Mouse (Mus musculus) ES-Bruce4 (cell line): ENCODE measurements around the gene Dact2. TPM values are rescaled to one million over a fixed set of nuclear protein-coding genes. Genes with fewer than 3 reads are reported as not detected.

Source experiments
- H3K27ac ChIP-seq: 2 replicates; pipeline ENCODE4 v1.5.1; 2012; ENCODE audit warnings: low read length, inconsistent platforms; ENCODE audit not compliant: insufficient read depth
- H3K27me3 ChIP-seq: 2 replicates; pipeline ENCODE4 v1.6.1; 2012; ENCODE audit warnings: mild to moderate bottlenecking, low read length, inconsistent platforms; ENCODE audit not compliant: control insufficient read depth, poor library complexity, insufficient read depth, severe bottlenecking
- H3K36me3 ChIP-seq: 2 replicates; pipeline ENCODE4 v1.6.1; 2012; ENCODE audit warnings: inconsistent platforms, mild to moderate bottlenecking, low read length, moderate library complexity; ENCODE audit not compliant: control insufficient read depth, poor library complexity, insufficient read depth, severe bottlenecking
- H3K4me1 ChIP-seq: one replicate; pipeline ENCODE4 v1.8.1; 2011; ENCODE audit warnings: low read length; ENCODE audit not compliant: control insufficient read depth, insufficient read depth
- H3K4me3 ChIP-seq: 2 replicates; pipeline ENCODE4 v1.5.1; 2011; ENCODE audit warnings: low read depth, mild to moderate bottlenecking, low read length
- H3K9ac ChIP-seq: 2 replicates; pipeline ENCODE4 v1.6.1; 2012; ENCODE audit warnings: low read depth, mild to moderate bottlenecking, inconsistent platforms; ENCODE audit not compliant: poor library complexity, severe bottlenecking
- H3K9me3 ChIP-seq: replicated peaks from 2 replicates; pipeline ENCODE4 v1.6.1; 2012; ENCODE audit warnings: mild to moderate bottlenecking, low read length, inconsistent platforms; ENCODE audit not compliant: control insufficient read depth, poor library complexity, insufficient read depth, severe bottlenecking
- CTCF ChIP-seq: IDR thresholded peaks from one replicate; pipeline ENCODE4 v1.8.1; 2011; ENCODE audit warnings: low read depth, low read length
- EP300 ChIP-seq: IDR thresholded peaks from 2 replicates; pipeline ENCODE4 v1.6.1; 2011; ENCODE audit warnings: low read depth, low read length; ENCODE audit not compliant: insufficient read depth
- POLR2A ChIP-seq: IDR thresholded peaks from one replicate; pipeline ENCODE4 v1.8.1; 2011; ENCODE audit warnings: low read length; ENCODE audit not compliant: insufficient read depth
- polyA plus RNA-seq: library from polyadenylated mRNA; stranded (reverse); fragments of >200 nt; gene quantifications from 2 replicates; pipeline ENCODE4 v1.2.4, GENCODE M21; 2011; ENCODE audit warnings: low read depth; ENCODE audit not compliant: missing spikeins, insufficient read depth, insufficient read length

Dact2 gene
- polyA plus RNA-seq, 1 experiment: 15.8 TPM

GRCm38 (mm10) chr17:14232629-14233028, 28.5 kb upstream of the Dact2 start:
- H3K4me1 ChIP-seq: no peaks in the 10 kb centered on the region
- H3K9ac ChIP-seq: no peak overlapping the region
- H3K9me3 ChIP-seq: no peaks in the 10 kb centered on the region
- TF ChIP-seq CTCF (peak; percentile 81), EP300 (no peak), POLR2A (no peak)
- H3K27ac ChIP-seq: no peak overlapping the region
- H3K4me3 ChIP-seq: no peak overlapping the region
- H3K36me3 ChIP-seq: no peaks in the 10 kb centered on the region
- no peaks in the 10 kb centered on the region for H3K27me3 ChIP-seq

GRCm38 (mm10) chr17:14230698-14231430, 26.8 kb upstream of the Dact2 start:
- H3K9ac ChIP-seq: no peak overlapping the region
- no peaks in the 10 kb centered on the region for H3K36me3 ChIP-seq
- H3K9me3 ChIP-seq: no peaks in the 10 kb centered on the region
- no peak overlapping the region for H3K27ac ChIP-seq
- no peaks in the 10 kb centered on the region for H3K27me3 ChIP-seq
- no peaks in the 10 kb centered on the region for H3K4me1 ChIP-seq
- TF ChIP-seq CTCF (no peak), POLR2A (no peak), EP300 (no peak)
- no peak overlapping the region for H3K4me3 ChIP-seq

- no peak overlapping the region for H3K9ac ChIP-seq
- H3K27me3 ChIP-seq: no peaks in the 10 kb centered on the region
- H3K9me3 ChIP-seq: no peaks in the 10 kb centered on the region
- H3K36me3 ChIP-seq: no peaks in the 10 kb centered on the region
- TF ChIP-seq POLR2A: no peak
- TF ChIP-seq EP300: no peak
- no peak for TF ChIP-seq CTCF
- no peak overlapping the region for H3K4me3 ChIP-seq
- no peaks in the 10 kb centered on the region for H3K4me1 ChIP-seq
- no peak overlapping the region for H3K27ac ChIP-seq
Measured at GRCm38 (mm10) chr17:14228381-14228780, 24.3 kb upstream of the Dact2 start.

GRCm38 (mm10) chr17:14227601-14228000, 23.5 kb upstream of the Dact2 start:
- no peaks in the 10 kb centered on the region for H3K4me1 ChIP-seq
- no peaks in the 10 kb centered on the region for H3K36me3 ChIP-seq
- H3K9me3 ChIP-seq: no peaks in the 10 kb centered on the region
- H3K27me3 ChIP-seq: no peaks in the 10 kb centered on the region
- TF ChIP-seq EP300 (no peak), CTCF (no peak), POLR2A (no peak)
- H3K9ac ChIP-seq: no peak overlapping the region
- H3K4me3 ChIP-seq: no peak overlapping the region
- no peak overlapping the region for H3K27ac ChIP-seq

- TF ChIP-seq CTCF (no peak), EP300 (no peak), POLR2A (no peak)
Measured at GRCm38 (mm10) chr17:14226778-14227177, 22.7 kb upstream of the Dact2 start.

GRCm38 (mm10) chr17:14225982-14226652, 22.0 kb upstream of the Dact2 start:
- H3K4me3 ChIP-seq: no peak overlapping the region
- no peaks in the 10 kb centered on the region for H3K4me1 ChIP-seq
- no peak overlapping the region for H3K27ac ChIP-seq
- no peak for TF ChIP-seq POLR2A
- no peaks in the 10 kb centered on the region for H3K9me3 ChIP-seq
- no peaks in the 10 kb centered on the region for H3K27me3 ChIP-seq
- no peak overlapping the region for H3K9ac ChIP-seq
- H3K36me3 ChIP-seq: no peaks in the 10 kb centered on the region

More at GRCm38 (mm10) chr17:14226778-14227177, 22.7 kb upstream of the Dact2 start:
- H3K4me3 ChIP-seq: no peak overlapping the region
- no peak overlapping the region for H3K9ac ChIP-seq
- no peak overlapping the region for H3K27ac ChIP-seq
- H3K27me3 ChIP-seq: no peaks in the 10 kb centered on the region
- no peaks in the 10 kb centered on the region for H3K36me3 ChIP-seq
- no peaks in the 10 kb centered on the region for H3K9me3 ChIP-seq
- H3K4me1 ChIP-seq: no peaks in the 10 kb centered on the region
